Mouse (Mus musculus): ENCODE results near the gene Atp2a3. TPM values are rescaled to one million over a fixed set of nuclear protein-coding genes. Genes with fewer than 3 reads are reported as not detected.
A peak's percentile ranks its signal among the peaks of the same experiment; 100 is the strongest.

Gene Atp2a3
- polyA plus RNA-seq, 1 experiment from 2014 or later: 16.2 TPM

GRCm38 (mm10) chr11:73009531-73010274 is 48.7 kb downstream of the Atp2a3 start:
- no peak overlapping the region for H3K4me2 ChIP-seq
- peaks cover 16% of the 10 kb centered on the region for H3K4me1 ChIP-seq
- H3K27ac ChIP-seq: no peak overlapping the region
- H3K9ac ChIP-seq: no peak overlapping the region
- ATAC-seq (ENCODE audit: borderline replicate concordance, extremely low read depth, low FRiP score, low TSS enrichment): no peak
- 48% methylated on average over 13 of the region's 13 CpGs for WGBS
- H3K36me3 ChIP-seq: no peaks in the 10 kb centered on the region
- H3K9me3 ChIP-seq: no peaks in the 10 kb centered on the region
- H3K27me3 ChIP-seq: peaks cover 7% of the 10 kb centered on the region; the same call in 1 of the 2 replicates
- H3K4me3 ChIP-seq: no peak overlapping the region

GRCm38 (mm10) chr11:73013981-73014380 is 53.0 kb downstream of the Atp2a3 start:
- 69% methylated on average over 5 of the region's 5 CpGs for WGBS
- no peak for ATAC-seq (ENCODE audit: borderline replicate concordance, extremely low read depth, low FRiP score, low TSS enrichment)
- Histone ChIP-seq H3K27me3 (peaks cover 18% of the 10 kb centered on the region; the same call in 1 of the 2 replicates), H3K36me3 (no peaks in the 10 kb centered on the region), H3K27ac (no peak overlapping the region), H3K9ac (no peak overlapping the region), H3K4me3 (no peak overlapping the region), H3K9me3 (no peaks in the 10 kb centered on the region), H3K4me2 (no peak overlapping the region), H3K4me1 (peaks cover 24% of the 10 kb centered on the region)

GRCm38 (mm10) chr11:73014831-73015344 is 53.9 kb downstream of the Atp2a3 start:
- H3K4me3 ChIP-seq: no peak overlapping the region
- WGBS: 79% methylated on average over 4 of the region's 4 CpGs
- peaks cover 33% of the 10 kb centered on the region for H3K4me1 ChIP-seq
- H3K9ac ChIP-seq: no peak overlapping the region
- H3K36me3 ChIP-seq: no peaks in the 10 kb centered on the region
- no peak for ATAC-seq (ENCODE audit: borderline replicate concordance, extremely low read depth, low FRiP score, low TSS enrichment)
- no peak overlapping the region for H3K4me2 ChIP-seq
- H3K9me3 ChIP-seq: no peaks in the 10 kb centered on the region
- peaks cover 25% of the 10 kb centered on the region for H3K27me3 ChIP-seq
- peak overlapping the region; percentile 41; the same call in 1 of the 2 replicates for H3K27ac ChIP-seq

GRCm38 (mm10) chr11:73015391-73016102 is 54.6 kb downstream of the Atp2a3 start:
- H3K4me1 ChIP-seq: peaks cover 34% of the 10 kb centered on the region
- no peak overlapping the region for H3K4me2 ChIP-seq
- peaks cover 29% of the 10 kb centered on the region for H3K27me3 ChIP-seq
- no peak for ATAC-seq (ENCODE audit: borderline replicate concordance, extremely low read depth, low FRiP score, low TSS enrichment)
- no peaks in the 10 kb centered on the region for H3K36me3 ChIP-seq
- no peaks in the 10 kb centered on the region for H3K9me3 ChIP-seq
- no peak overlapping the region for H3K9ac ChIP-seq
- H3K27ac ChIP-seq: peak overlapping the region; percentile 41; the same call in 1 of the 2 replicates
- no peak overlapping the region for H3K4me3 ChIP-seq
- WGBS: 53% methylated on average over 5 of the region's 5 CpGs

GRCm38 (mm10) chr11:73016103-73016420 is 55.1 kb downstream of the Atp2a3 start:
- Histone ChIP-seq H3K27ac (no peak overlapping the region), H3K9me3 (no peaks in the 10 kb centered on the region), H3K36me3 (no peaks in the 10 kb centered on the region), H3K27me3 (peaks cover 34% of the 10 kb centered on the region), H3K9ac (no peak overlapping the region), H3K4me2 (no peak overlapping the region), H3K4me1 (peaks cover 34% of the 10 kb centered on the region), H3K4me3 (no peak overlapping the region)
- WGBS: 59% methylated on average over 6 of the region's 6 CpGs
- no peak for ATAC-seq (ENCODE audit: borderline replicate concordance, extremely low read depth, low FRiP score, low TSS enrichment)

GRCm38 (mm10) chr11:73018471-73019146 is 57.6 kb downstream of the Atp2a3 start, which contains the start of gene Camkk1:
Gene Camkk1 (plus strand): TSS chr11:73019008.
- peak within 1 kb of the TSS; percentile 64 for H3K4me3 ChIP-seq
- peak within 1 kb of the TSS; percentile 41; the same call in 1 of the 2 replicates for H3K27ac ChIP-seq
- no peaks in the 10 kb centered on the region for H3K36me3 ChIP-seq
- no peaks in the 10 kb centered on the region for H3K9me3 ChIP-seq
- 1% methylated on average over 57 of the region's 57 CpGs for WGBS
- H3K9ac ChIP-seq: peak within 1 kb of the TSS; percentile 42
- peak within 1 kb of the TSS; percentile 97 for H3K4me2 ChIP-seq
- H3K4me1 ChIP-seq: peaks cover 36% of the 10 kb centered on the region
- peak; percentile 96 for ATAC-seq (ENCODE audit: borderline replicate concordance, extremely low read depth, low FRiP score, low TSS enrichment)
- H3K27me3 ChIP-seq: peaks cover 36% of the 10 kb centered on the region

GRCm38 (mm10) chr11:73019147-73019795 is 58.3 kb downstream of the Atp2a3 start:
- peaks cover 43% of the 10 kb centered on the region for H3K4me1 ChIP-seq
- under 1% methylated on average over 46 of the region's 46 CpGs for WGBS
- peaks cover 36% of the 10 kb centered on the region for H3K27me3 ChIP-seq
- H3K4me3 ChIP-seq: peak overlapping the region; percentile 64
- H3K9me3 ChIP-seq: no peaks in the 10 kb centered on the region
- ATAC-seq (ENCODE audit: borderline replicate concordance, extremely low read depth, low FRiP score, low TSS enrichment): peak; percentile 19
- H3K4me2 ChIP-seq: peak overlapping the region; percentile 97
- no peak overlapping the region for H3K27ac ChIP-seq
- peak overlapping the region; percentile 42 for H3K9ac ChIP-seq
- H3K36me3 ChIP-seq: no peaks in the 10 kb centered on the region

- H3K4me2 ChIP-seq: no peak overlapping the region
- ATAC-seq (ENCODE audit: borderline replicate concordance, extremely low read depth, low FRiP score, low TSS enrichment): no peak
- H3K9ac ChIP-seq: no peak overlapping the region
- WGBS: 60% methylated on average over 7 of the region's 7 CpGs
- H3K27me3 ChIP-seq: peaks cover 36% of the 10 kb centered on the region
- peaks cover 40% of the 10 kb centered on the region for H3K4me1 ChIP-seq
- H3K9me3 ChIP-seq: no peaks in the 10 kb centered on the region
- H3K4me3 ChIP-seq: no peak overlapping the region
- no peaks in the 10 kb centered on the region for H3K36me3 ChIP-seq
- no peak overlapping the region for H3K27ac ChIP-seq
Observed at GRCm38 (mm10) chr11:73020953-73021800, 60.2 kb downstream of the Atp2a3 start.

GRCm38 (mm10) chr11:73023099-73023498 is 62.1 kb downstream of the Atp2a3 start:
- ATAC-seq (ENCODE audit: borderline replicate concordance, extremely low read depth, low FRiP score, low TSS enrichment): no peak
- Histone ChIP-seq H3K27ac (no peak overlapping the region), H3K9me3 (no peaks in the 10 kb centered on the region), H3K4me3 (no peak overlapping the region), H3K9ac (no peak overlapping the region), H3K4me1 (peaks cover 48% of the 10 kb centered on the region), H3K27me3 (peaks cover 24% of the 10 kb centered on the region), H3K36me3 (no peaks in the 10 kb centered on the region), H3K4me2 (no peak overlapping the region)
- 48% methylated on average over 9 of the region's 9 CpGs for WGBS

GRCm38 (mm10) chr11:73023827-73024226 is 62.9 kb downstream of the Atp2a3 start:
- WGBS: 38% methylated on average over 4 of the region's 4 CpGs

More at GRCm38 (mm10) chr11:73023827-73024226, 62.9 kb downstream of the Atp2a3 start:
- Histone ChIP-seq H3K36me3 (no peaks in the 10 kb centered on the region), H3K9ac (no peak overlapping the region), H3K27ac (peak overlapping the region; percentile 22), H3K9me3 (no peaks in the 10 kb centered on the region), H3K4me3 (no peak overlapping the region), H3K4me1 (peaks cover 43% of the 10 kb centered on the region), H3K4me2 (no peak overlapping the region), H3K27me3 (peaks cover 24% of the 10 kb centered on the region)
- no peak for ATAC-seq (ENCODE audit: borderline replicate concordance, extremely low read depth, low FRiP score, low TSS enrichment)

Data from lung, embryonic 15.5 days (tissue).